Mouse (Mus musculus) natural killer cell, adult 2 months (primary cell): ENCODE results near the gene Sox30.
A peak's percentile ranks its signal among the peaks of the same experiment; 100 is the strongest.

Experiments used
- DNase-seq, 2 experiments: peaks; one replicate each; pipeline ENCODE4 v3.0.0; 2022; ENCODE audit warnings: low spot score in 2 of 2

Gene Sox30

GRCm38 (mm10) chr11:46055896-46056769 lies 76.0 kb downstream of the Sox30 start, which contains the start of gene Adam19:
TSS of gene Adam19 (plus strand) at chr11:46055992.
- peak in 1 of 2 experiments; percentile 39 for DNase-seq

DNA sequence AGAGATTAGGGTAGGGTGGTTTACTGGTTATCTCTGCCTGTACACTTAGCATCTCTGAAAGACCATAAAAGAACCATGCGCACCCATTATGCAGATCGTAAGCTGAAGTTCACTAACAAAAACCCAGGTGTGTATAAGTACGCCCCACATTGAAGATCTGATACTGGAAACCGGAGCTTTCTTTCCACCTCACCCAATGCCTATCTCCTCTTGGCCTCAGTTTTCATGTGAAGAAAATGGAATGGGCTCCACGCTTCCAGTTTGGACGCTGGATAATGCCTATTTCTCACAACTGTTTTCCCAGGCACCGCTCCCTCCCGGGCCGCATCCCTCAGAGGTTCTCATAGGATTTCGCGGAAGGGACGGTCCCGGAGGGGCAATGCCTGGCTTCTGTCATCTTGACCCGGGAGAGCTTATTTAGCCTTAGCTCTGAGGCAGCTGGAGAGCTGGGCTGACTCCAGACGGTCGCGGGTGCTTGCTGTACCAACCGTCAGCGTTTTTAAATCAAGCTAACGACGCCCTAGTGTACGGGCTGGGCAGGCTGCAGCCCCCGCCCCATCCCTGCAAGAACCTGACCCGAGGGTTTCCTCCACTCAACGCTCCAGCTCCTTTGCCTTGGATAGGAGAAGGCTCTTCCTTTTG lies 76.8 kb downstream of the Sox30 start:
- no peak for DNase-seq

DNA sequence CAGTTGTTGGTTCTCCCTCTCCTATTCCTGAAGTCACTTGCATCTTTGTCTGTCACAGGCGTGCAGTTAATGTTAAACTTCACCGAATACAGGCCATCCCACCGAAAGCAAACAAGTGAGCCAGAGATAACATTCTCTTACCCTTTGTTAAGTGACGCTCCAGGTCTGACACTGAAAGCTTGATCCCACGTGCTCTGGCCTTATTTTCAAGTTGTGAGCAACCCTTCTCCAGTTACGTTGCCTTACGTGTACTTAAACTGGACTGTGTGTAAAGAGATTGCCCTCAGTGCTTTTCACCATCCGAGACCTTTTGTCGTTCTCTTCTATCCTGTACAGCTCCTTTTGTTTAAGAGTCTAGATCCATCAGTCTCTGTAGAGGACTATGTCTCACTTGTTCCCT lies 77.9 kb downstream of the Sox30 start:
- DNase-seq = no peak

- no peak for DNase-seq
These were observed 78.8 kb downstream of the Sox30 start for GRCm38 (mm10) chr11:46058916-46059315.

DNA sequence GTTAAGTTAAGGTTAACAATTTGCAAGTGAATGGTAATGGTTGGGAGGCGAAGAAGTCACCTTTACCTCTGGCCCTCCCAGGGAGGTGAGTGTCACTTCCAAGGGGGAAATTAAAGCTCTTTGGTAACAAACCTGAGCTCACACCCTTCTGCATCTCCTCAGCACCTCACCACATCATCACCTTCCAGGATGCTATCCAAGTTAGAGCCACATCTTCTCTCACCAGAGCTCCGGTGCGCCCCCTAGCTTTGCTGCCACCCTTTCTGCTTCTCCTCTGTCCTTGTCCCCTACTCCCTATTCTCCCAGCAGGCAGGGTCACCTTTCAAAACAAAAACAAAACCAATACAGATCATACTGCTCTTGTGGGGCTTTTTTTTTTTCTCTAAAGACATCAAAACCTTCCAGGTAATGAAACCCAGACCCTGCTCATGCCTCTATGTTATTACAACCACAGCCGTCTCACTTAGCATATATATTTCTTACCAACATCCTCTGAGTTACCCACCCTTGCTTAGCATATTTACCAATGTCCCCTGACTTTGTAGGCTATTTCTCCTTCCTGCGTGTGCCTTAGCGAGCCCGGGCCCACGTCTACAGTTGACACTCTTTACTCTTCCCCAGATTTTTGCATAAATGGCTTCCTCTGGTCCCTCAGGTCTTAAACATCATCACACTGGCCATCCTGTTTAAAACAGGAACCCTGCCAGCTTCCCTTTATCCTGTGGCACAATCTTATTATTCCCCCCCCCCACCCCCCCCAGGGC lies 80.0 kb downstream of the Sox30 start:
- DNase-seq = no peak

- no peak for DNase-seq
These were observed 80.5 kb downstream of the Sox30 start for GRCm38 (mm10) chr11:46060651-46061020.

- no peak for DNase-seq
These were observed 81.8 kb downstream of the Sox30 start for GRCm38 (mm10) chr11:46061776-46062445.

DNA sequence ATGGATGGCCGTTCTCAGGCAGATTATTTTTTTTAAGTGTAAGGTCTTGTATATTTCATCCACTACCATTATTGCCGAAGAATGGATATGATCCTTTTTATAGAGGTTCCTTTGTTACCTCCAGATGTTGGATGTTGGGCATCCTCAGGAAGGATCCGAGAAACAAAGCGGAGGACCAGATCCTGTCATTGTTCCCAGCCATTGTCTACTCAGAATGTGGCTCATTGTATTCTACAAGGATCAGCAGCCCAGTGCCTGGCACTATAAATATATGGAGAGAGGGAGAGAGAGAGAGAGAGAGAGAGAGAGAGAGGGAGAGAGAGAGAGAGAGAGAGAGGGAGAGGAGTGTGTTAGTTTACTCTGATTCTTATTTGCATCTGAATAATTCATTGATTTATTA lies 82.5 kb downstream of the Sox30 start:
- DNase-seq = no peak

DNA sequence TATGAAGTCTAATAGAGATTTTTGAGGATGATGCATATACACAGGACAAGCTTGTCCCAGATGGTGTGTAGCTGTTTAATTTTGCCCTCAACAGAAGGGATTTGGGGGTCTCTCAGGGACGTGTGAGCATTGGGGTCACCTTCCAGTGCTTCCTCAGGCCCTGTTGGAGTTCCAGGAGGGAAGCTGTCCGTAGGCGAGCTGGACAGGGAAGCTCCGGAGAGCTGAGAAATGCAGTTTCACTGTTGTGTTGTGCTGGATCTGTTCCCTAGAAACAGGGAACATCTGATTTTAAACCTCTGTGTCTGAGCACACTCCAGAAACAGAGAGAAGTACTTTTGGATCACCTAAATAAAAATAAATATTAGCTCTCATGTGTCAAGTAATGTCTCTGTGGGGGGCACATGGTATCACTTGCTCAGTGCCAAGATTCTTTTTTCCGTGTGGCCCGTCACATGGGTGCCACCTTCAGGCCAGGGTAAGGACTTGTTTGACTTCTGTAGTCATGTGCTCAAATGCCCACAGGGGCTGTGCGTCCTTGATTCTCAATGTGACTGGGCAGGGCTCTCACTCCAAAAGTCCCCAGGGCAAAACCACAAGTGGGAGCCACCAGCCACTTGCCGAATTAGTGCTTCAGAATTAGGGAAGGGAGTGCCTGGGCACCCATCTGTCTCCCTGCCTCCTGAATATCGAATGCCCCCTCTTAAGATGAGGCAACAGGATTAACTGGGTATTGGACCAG lies 83.1 kb downstream of the Sox30 start:
- DNase-seq = no peak

DNA sequence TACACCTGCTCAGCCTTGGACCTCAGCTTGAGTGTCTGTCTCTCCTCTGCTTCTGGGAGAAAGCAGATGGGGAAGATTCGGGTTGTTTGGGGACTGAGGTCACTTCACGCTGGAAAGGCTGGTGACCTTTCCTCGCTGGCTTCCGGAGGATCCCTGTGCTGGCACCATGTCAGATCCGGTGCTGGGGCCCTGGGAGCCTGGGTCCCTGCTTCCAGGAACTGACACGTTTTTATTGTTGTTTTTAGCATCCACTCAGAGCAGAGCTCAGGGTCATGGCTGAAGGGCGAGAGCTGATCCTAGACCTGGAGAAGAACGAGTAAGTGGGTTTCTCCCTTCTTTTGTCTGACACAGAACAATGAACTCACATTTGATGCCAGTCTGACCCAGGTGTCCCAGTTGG lies 84.7 kb downstream of the Sox30 start:
- no peak for DNase-seq

DNA sequence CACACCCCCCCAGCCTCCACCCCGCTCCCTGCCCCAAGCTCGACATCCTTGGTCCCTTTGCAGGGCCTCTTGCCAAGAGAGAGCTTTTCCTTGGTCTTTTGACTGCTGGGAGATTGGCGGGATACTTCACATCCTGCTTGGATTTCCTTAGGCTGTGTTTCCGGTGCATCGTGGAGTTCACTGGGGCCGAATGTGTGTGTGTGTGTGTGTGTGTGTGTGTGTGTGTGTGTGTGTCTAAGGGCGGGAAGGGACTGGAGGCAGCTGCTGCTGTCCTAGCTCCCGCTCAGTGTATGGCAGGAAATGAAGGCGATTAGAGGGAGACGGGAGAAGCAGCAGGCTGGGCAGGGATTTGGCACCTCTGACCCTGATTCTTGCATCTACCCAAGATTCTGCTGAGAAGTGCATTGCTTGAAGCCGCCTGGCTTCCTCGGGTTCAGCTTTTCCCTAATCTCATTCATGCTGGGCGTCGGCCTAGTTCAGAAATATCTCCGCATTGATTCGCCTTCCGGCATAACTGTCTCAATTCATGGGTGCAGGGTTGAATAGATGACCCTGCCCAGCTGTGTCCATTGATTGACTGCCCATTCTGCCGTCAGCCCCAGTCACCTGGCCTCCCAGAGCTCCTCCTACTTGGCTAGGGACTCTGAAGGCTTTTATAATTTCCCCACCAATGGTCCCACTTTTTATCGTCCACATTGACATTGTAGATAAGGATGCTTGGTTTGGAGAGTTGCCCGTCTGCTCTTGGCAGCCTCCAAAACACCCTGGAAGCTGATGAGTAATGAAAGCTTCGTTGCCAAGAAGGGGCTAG lies 85.3 kb downstream of the Sox30 start:
- DNase-seq = no peak
